Mouse (Mus musculus): ENCODE measurements at regions not wholly inside any gene's neighbourhood (a gene's known extent, or its start where the extent isn't known, plus 50 kb on each side); places are given as distances from the start of the nearest gene placed in this dataset.
"Not testable (repeated sequence)": the region's sequence is repeated elsewhere in the genome, so short reads cannot be mapped to it uniquely, and the experiment has no call there.

DNA sequence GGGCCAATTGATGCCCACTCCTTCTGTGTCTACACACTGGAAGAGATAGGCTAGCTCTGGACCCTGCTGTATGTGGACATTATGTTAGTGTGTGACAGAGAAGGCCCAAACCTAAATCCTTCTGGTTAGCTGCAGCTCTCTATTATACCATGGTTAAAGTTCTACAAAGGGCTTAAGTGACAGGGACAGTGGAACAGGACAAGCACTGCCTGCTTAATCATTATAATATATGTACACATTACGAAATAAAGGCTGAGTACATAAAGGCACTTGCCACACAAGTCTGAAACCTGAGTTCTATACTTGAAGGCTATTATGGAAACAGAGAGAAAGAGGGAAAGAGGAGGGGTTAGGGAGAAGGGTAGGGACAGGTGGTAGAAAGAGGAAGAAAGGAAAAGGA is 55.2 kb downstream of the Rdh14 start:
- DNase-seq (ENCODE audit: low spot score): no peak

GRCm38 (mm10) chr12:10457960-10458655 is 67.5 kb downstream of the Rdh14 start:
- no peak for DNase-seq (ENCODE audit: low spot score)

- DNase-seq (ENCODE audit: low spot score): no peak
These were observed 71.2 kb downstream of the Rdh14 start for GRCm38 (mm10) chr12:10461796-10462195.

DNA sequence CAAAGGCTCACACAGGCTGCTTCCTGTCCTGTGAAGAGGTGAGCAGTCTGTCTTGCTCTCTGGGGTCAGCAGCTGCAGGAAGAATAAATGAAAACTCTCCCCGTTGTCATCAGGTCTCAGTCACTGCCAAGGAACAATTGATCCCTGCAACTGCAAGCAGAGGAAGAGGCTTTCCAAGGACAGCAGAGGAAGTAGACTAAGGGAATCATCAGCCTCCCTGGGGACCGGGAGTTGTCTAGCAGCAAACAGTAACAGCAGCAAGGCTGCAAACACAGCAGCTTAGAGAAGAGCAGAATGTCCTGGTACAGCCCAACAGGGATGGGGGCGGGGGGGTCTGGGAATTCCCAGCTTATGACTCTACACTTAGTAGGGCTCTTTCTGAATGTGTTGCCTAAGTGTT is 72.4 kb downstream of the Rdh14 start:
- no peak for DNase-seq (ENCODE audit: low spot score)

GRCm38 (mm10) chr12:10473986-10474385 is 83.4 kb downstream of the Rdh14 start:
- DNase-seq (ENCODE audit: low spot score): peak; percentile 15

- no peak for DNase-seq (ENCODE audit: low spot score)
These were observed 90.2 kb downstream of the Rdh14 start for GRCm38 (mm10) chr12:10480781-10481180.

- DNase-seq (ENCODE audit: low spot score): no peak
These were observed 91.9 kb downstream of the Rdh14 start for GRCm38 (mm10) chr12:10482294-10483010.

DNA sequence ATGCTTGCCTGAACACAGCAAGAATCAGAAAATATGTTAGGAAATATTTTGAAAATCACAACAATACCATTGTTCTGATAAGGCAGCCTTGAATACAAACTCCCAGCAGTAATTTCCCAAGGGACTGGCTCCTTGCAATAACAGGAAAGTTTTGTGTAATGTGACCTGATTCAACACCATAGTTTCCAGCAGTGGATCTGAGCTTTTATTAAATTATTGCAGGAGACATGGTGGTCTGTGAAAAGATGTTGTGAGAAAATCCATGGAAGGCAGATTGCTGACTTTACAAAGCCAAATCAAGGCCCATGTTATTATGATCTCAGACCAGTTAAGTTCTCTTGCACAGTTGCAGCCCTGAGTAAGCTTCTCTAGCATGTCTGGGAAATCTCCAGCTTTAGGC is 116.1 kb downstream of the Rdh14 start:
- no peak for DNase-seq (ENCODE audit: low spot score)

DNA sequence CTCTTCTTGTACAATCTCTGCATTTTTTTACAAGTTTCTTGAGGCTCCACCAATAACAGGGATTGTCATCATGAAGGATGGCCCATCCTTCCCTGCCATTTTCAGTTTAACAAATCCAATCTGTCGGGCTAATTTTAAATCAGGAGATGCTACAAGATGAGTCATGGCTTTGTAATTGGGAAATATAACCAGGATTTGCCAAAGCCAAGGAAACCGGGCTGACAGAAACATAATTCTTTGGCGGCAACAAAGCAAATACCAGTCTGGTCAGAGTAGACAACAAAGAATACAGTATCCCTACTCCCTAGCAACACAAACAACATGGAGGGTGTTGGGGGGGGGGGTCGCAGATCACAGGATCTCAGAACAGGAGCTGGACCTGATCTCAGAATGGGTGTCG is 123.0 kb downstream of the Rdh14 start:
- DNase-seq (ENCODE audit: low spot score): no peak

- DNase-seq (ENCODE audit: low spot score): no peak
These were observed 123.7 kb downstream of the Rdh14 start for GRCm38 (mm10) chr12:10514278-10514677.

- no peak for DNase-seq (ENCODE audit: low spot score)
These were observed 134.1 kb downstream of the Rdh14 start for GRCm38 (mm10) chr12:10524509-10525286.

GRCm38 (mm10) chr12:10525934-10526333 is 135.4 kb downstream of the Rdh14 start:
- no peak for DNase-seq (ENCODE audit: low spot score)

DNA sequence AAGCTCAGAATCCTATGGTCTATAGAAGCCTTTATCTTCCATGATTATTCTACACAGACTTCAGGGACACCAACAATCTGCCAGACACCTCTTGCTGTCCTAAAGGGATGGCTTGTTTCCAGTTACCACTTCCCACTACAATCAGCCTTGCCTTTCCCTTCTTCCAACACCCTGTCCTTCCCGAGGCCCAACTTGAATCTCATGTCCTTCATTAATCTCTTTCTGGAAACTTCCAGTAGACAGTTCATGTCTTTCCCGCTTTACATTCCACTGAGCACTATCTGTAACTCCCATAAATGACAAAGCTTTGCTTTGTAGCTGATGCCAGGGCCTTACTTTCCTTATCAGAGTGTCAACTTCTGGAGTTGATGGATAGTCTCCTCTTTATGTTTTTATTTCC is 138.5 kb downstream of the Rdh14 start:
- DNase-seq (ENCODE audit: low spot score): no peak

DNA sequence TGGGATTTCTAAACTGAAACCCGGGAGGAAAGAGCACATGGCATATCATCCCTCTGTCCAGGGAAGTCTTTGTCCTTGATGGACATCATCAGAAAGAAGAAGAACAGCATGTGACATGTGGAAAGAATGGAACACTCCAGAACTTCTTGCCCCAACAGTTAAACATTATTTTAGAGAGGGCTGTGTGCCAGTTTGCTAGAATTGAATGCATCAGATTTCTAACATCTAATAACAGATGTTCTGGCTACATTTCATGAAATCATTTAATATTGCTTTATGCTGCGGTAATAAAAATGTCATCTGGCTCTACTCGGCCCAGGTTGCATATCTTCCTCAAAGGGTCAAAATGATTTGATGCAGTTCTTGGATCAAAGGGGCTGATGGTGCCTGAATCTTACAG is 140.4 kb downstream of the Rdh14 start:
- DNase-seq (ENCODE audit: low spot score): no peak

DNA sequence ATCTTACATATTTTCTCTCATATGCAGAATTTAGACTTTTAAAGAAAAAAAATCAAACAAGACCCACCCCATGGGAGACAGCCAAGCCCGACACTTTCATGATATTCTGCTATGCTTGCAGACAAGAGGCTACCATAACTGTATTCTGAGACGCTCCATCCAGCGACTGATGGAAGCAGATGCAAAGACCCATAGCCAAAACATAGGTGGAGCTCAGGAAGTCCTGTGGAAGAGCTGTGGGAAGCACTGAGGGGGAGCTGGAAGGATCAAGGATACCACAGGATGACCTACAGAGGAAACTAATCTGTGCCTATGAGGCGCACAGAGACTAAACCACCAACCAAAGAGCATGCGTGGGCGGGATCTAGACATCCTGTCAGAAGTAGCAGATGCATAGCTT is 143.4 kb downstream of the Rdh14 start:
- DNase-seq (ENCODE audit: low spot score): no peak

- no peak for DNase-seq (ENCODE audit: low spot score)
These were observed 145.7 kb downstream of the Rdh14 start for GRCm38 (mm10) chr12:10536239-10536638.

DNA sequence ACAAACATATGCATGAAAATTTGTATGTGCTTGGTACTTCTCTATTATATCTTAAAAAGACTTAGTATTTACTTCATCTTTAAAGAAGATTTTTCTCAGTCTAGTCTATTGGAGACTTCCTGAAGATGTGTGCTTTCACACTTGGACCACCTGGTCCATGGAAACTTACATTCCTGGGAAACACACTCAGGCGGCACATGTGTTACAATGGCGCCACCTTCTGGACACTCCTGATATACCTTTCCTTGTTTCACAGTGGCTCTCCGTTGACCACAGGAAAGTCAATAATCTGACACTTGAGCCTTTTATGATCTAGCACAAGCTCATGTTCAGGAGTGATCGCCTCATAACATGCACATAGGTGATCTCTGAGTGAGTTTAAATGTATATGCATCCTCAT is 146.5 kb downstream of the Rdh14 start:
- peak; percentile 28 for DNase-seq (ENCODE audit: low spot score)

- DNase-seq (ENCODE audit: low spot score): no peak
These were observed 159.1 kb downstream of the Rdh14 start for GRCm38 (mm10) chr12:10549481-10550201.

DNA sequence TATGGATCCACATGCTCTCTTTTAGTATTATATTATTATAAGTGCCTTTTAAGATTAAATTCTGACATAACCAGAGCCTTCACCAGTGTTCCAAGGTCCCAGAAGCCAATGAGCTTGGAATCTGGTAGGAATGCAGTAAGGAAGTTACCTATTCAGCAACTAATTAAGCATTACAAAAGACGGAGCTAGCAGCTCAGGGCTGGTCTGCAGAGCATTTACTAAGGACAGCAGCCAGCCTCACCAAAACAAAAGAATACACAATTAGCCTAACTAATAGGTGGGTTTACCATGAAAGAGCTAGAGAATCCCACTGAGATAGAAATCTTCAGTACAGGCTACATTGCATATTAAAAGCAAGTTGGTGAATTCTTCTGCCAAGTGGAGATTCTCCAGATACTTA is 164.1 kb downstream of the Rdh14 start:
- DNase-seq (ENCODE audit: low spot score): not testable (repeated sequence)

DNA sequence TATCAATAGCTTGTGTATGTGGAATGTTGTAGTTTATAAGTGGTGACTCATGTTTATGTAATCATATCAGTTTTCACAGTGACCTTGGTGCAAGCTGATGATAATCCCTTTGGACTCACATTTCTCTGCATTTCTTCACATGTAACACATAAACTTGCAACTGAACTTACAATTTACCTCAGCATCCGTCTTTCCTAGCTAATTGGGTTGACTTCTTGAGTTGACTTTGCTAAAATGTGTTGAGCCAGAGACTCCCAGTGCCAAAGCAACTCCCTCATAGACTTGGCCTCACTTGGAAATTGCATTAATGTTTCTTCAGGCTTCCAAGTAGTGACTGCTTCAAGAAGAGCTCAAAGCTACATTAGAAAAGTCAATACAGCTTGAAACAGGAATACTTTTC is 172.4 kb downstream of the Rdh14 start:
- DNase-seq (ENCODE audit: low spot score): no peak

GRCm38 (mm10) chr12:10567881-10568280 is 177.3 kb downstream of the Rdh14 start:
- no peak for DNase-seq (ENCODE audit: low spot score)

DNA sequence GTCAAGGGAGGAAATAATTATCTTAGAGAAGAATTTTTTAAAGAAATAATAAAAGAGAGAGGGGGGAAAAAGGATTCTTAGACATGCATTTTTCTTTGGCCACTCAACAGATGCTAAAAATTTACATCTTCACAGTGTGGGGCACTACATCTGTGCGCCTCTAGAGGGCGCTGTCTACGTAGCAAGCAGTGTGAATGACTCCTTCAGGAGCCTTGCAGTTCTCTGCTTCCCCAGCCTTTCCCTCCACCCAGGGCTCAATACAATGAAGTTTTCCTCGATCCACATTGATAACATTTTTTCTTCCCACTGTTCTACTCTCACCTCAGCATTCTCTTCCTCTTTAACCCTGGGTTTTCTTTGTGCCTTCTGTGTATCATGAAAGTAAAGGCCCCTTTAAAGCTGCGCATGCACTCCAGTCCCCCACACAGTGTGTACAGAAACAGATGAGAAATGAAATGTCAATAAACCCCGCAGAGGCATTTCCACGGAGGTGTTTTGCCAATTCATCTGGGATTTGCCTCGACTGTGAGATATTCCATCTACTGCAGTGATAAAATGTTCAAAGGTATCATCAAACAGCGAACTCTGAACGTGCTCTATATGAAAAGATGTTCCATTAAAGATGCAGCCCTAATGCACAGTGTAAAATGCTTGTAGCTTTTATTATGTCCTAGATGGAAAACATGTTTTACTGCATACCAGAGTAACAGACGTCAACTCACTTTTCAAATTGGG is 181.2 kb downstream of the Rdh14 start:
- DNase-seq (ENCODE audit: low spot score): no peak
